Comparison of ENCODE assay signal across 11 mouse cellular contexts in genomic region chr3:88226101-88226845, GRCm38 (mm10). TPM values are rescaled to one million over a fixed set of nuclear protein-coding genes. Genes with fewer than 3 reads are reported as not detected.
DNase-seq lines count a peak whose midpoint lies in the region; ATAC-seq lines count a peak whose summit lies in the region.
"Had no signal": no experiment of that assay in that cellular context is flagged by ENCODE, and none has a peak within 500 bp of the region (broad histone marks: within the 10 kb centered on the region; RNA-seq: fewer than 3 reads in every experiment).

No protein-coding gene starts in this region.

- H3K27me3 ChIP-seq in neural tube, embryonic 11.5 days (ENCODE audit: control insufficient read depth, insufficient read depth, low read length), result peaks cover 4% of the 10 kb centered on the region
- no peaks in the 10 kb centered on the region for H3K27me3 ChIP-seq in forebrain, embryonic 15.5 days

- no peak overlapping the region for H3K4me2 ChIP-seq in neural tube, embryonic 11.5 days (ENCODE audit: low read depth)
- H3K4me2 ChIP-seq in forebrain, embryonic 15.5 days (replicated peaks), result 0 out of 2 replicates have a peak overlapping the region, but pooled peaks have one; percentile 1
- H3K4me2 ChIP-seq: lung, embryonic 14.5 days had no signal

- H3K36me3 ChIP-seq in neural tube, embryonic 11.5 days (ENCODE audit: control insufficient read depth, insufficient read depth, low read length), result 0 out of 2 replicates have a peak, but pooled peaks cover 6% of the 10 kb centered on the region
- peaks cover 75% of the 10 kb centered on the region for H3K36me3 ChIP-seq in forebrain, embryonic 15.5 days

- H3K27ac ChIP-seq in neural tube, embryonic 11.5 days (ENCODE audit: low read depth, low read length), result peak overlapping the region; percentile 80
- H3K27ac ChIP-seq in forebrain, embryonic 15.5 days (replicated peaks), result peak overlapping the region; percentile 99

- ATAC-seq in neural tube, embryonic 11.5 days (ENCODE audit: insufficient read depth, low FRiP score, low TSS enrichment), result no peak
- ATAC-seq in forebrain, embryonic 15.5 days (replicated peaks), result 0 out of 2 replicates have a peak, but pooled peaks have one; percentile 17
- no peak for ATAC-seq in erythroid progenitor cell, adult 5-6 weeks (replicated peaks; ENCODE audit: low FRiP score, poor library complexity, severe bottlenecking)

- no peak overlapping the region for H3K9ac ChIP-seq in neural tube, embryonic 11.5 days (ENCODE audit: low read length)
- H3K9ac ChIP-seq in forebrain, embryonic 15.5 days (replicated peaks), result peak overlapping the region; percentile 27
- H3K9ac ChIP-seq: lung, embryonic 14.5 days had no signal

- no peak for DNase-seq in neural tube, embryonic 11.5 days (ENCODE audit: low spot score)
- no peak for DNase-seq in neural tube, embryonic 10.5 days (ENCODE audit: extremely low spot score, low spot score)
- peak; percentile 66 to 76 for DNase-seq in left cerebral cortex, postnatal 14 days (ENCODE audit: low spot score in 2 of 2)
- DNase-seq in testis, postnatal 10 days (ENCODE audit: low spot score), result no peak
- no peak for DNase-seq in lung, postnatal 4 days
- DNase-seq in heart, adult 8-10 months (ENCODE audit: low spot score), result no peak
- DNase-seq: lung, embryonic 14.5 days had no signal

- H3K9me3 ChIP-seq in neural tube, embryonic 11.5 days (ENCODE audit: control insufficient read depth, low read length), result no peaks in the 10 kb centered on the region
- no peaks in the 10 kb centered on the region for H3K9me3 ChIP-seq in forebrain, embryonic 15.5 days

- H3K4me1 ChIP-seq in neural tube, embryonic 11.5 days (ENCODE audit: control insufficient read depth, insufficient read depth, low read length), result peaks cover 55% of the 10 kb centered on the region
- H3K4me1 ChIP-seq in forebrain, embryonic 15.5 days, result peaks cover 99% of the 10 kb centered on the region

- 72% methylated on average over 10 of the region's 10 CpGs for WGBS in neural tube, embryonic 11.5 days
- WGBS in forebrain, embryonic 15.5 days, result 31% methylated on average over 10 of the region's 10 CpGs

- no peak overlapping the region for H3K4me3 ChIP-seq in neural tube, embryonic 11.5 days (ENCODE audit: low read depth, low read length)
- H3K4me3 ChIP-seq in forebrain, embryonic 15.5 days, result no peak overlapping the region

- intact Hi-C loops in left cerebral cortex, postnatal 14 days (cut with DNase I), result no loop called here

RNA-seq across cellular contexts. Expression of gene Rhbg, which starts 28.2 kb away (rescaled TPM):
- 0.27 and 1.2 TPM in 2 replicates for polyA plus RNA-seq in neural tube, embryonic 11.5 days (2014; fragmentation: Nextera tagmentation; extraction: Ambion mirVana)
- polyA plus RNA-seq in forebrain, embryonic 15.5 days (2015; fragmentation: Nextera tagmentation; extraction: Ambion mirVana), result 0.10 and 0.14 TPM in 2 replicates
- under 1 TPM in 1 of 2 experiments, not detected in 1; 0.18 TPM for total RNA-seq in left cerebral cortex, postnatal 14 days (2021)
- not detected in 2 replicates for total RNA-seq in erythroid progenitor cell, adult 5-6 weeks (2015; ENCODE audit: low replicate concordance)
- total RNA-seq in erythroid progenitor cell, adult 5-6 weeks (2017; ENCODE audit: low replicate concordance), result not detected in 2 replicates
- not detected for total RNA-seq in heart, adult 8-10 months (2022)
- total RNA-seq: layer of hippocampus, postnatal 14 days had no signal
- polyA plus RNA-seq: frontal cortex, adult 2 months; lung, embryonic 14.5 days had no signal

Comparison
In these comparisons a context has a peak if more than half of its experiments do, and no peak if none do; other contexts are left out.
1. DNase-seq: peak in left cerebral cortex, postnatal 14 days (2 of 2); none in neural tube, embryonic 11.5 days (single experiment), neural tube, embryonic 10.5 days (single experiment), testis, postnatal 10 days (single experiment), lung, postnatal 4 days (0 of 2) and heart, adult 8-10 months (single experiment).